Mouse (Mus musculus) ZHBTc4 (cell line): ENCODE measurements around the gene Hhipl1.

ENCODE experiments used
- DNase-seq: peaks from one replicate; pipeline ENCODE4 v3.0.0-alpha.2; 2011; ENCODE audit warnings: low read depth, low spot score

Hhipl1 gene

DNA sequence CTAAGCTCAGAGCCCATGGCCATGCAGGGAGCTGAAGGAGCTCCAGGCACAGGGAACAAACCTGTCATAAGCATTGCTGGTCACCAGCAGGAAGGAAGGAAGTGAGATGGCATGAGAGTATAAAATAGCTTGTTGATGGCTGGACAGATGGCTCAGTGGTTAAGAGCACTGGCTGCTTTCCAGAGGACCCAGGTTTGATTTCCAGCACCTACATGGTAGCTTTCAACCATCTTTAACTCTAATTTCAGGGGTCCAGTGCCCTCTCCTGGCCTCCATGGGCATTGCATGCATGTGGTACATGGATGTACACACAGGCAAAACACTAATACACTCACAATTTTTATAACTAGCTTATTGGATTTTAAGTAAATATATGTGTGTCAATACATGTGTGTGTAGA, 49.9 kb downstream of the Hhipl1 start:
- no peak for DNase-seq

DNA sequence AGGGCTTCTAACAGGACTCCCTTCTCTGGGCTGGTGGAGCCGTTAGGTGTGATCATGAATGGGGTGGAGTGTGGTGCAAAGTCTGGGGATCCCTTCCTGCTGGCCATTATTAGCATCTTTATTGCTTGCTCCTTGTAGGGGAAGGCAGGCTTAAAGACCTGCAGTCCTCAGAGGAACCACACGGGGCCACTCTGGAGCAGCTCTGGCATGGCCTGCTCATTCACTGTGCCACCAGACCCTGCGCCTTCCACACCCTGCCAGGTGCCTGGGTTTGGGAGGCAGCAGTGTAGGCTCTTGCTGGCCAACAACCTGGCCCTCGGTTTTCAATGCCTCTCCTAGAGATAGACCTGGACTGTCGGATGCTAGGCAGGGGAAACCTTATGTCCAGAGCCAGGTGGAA, 57.7 kb downstream of the Hhipl1 start:
- peak; percentile 85 for DNase-seq

DNA sequence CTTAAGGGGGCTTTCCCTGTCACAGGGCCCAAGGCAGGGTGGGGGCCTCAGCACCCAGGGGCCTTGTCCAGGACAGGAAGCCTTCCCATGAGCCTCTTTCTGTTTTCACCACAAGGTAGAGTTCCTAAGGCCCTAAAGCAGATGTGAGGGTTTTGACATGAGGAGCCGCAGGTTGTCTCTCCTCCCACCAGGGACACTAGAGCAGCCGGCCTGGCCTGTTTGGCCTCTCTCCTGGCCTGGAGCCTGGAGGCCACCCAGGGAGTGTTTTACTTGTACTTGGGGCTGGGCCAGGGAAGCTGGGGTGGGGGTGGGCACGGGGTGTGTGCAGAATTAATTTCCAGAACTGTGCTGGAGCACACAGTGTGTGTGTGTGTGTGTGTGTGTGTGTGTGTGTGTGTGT, 59.3 kb downstream of the Hhipl1 start:
- no peak for DNase-seq

DNA sequence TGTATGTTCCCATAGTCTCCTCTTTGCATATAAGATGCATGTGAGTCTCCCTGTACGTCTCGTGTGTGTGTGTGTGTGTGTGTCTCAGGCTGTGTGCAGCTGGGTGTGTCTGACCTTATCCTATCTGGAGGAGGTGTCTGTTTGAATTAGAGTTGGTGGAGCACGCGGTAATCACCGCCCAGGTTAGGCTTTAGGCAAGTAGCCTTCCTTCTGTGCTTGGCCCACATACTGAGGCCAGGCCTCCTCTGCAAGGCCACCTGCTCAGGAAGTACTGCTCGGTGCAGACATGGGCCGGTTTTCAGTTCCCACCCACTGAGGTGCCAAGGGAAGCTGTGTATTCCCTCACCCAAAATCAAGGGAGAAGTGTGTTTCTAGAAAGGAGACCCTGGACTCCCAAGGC, 59.8 kb downstream of the Hhipl1 start:
- no peak for DNase-seq

- DNase-seq, result no peak
Measured at GRCm38 (mm10) chr12:108367909-108368308, 61.8 kb downstream of the Hhipl1 start.

DNA sequence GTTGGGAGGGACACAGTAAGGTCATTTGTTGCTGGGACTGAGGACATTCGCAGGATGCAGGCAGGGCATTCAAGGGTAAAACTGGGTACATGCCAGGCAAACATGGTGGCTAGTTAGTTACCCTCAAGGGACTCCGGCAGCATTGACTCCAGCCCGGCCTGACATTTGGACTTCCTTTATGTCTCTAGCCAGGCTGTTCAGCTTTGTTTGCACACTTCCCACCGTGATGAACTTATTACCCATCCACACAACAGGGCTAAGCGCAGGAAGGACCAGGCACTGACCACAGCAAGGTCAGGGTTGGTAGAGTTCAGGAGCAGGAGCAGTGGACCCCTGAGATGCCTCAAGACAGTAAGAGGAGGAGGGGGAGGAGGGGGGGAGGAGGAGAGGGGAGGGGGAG, 62.9 kb downstream of the Hhipl1 start:
- no peak for DNase-seq

DNA sequence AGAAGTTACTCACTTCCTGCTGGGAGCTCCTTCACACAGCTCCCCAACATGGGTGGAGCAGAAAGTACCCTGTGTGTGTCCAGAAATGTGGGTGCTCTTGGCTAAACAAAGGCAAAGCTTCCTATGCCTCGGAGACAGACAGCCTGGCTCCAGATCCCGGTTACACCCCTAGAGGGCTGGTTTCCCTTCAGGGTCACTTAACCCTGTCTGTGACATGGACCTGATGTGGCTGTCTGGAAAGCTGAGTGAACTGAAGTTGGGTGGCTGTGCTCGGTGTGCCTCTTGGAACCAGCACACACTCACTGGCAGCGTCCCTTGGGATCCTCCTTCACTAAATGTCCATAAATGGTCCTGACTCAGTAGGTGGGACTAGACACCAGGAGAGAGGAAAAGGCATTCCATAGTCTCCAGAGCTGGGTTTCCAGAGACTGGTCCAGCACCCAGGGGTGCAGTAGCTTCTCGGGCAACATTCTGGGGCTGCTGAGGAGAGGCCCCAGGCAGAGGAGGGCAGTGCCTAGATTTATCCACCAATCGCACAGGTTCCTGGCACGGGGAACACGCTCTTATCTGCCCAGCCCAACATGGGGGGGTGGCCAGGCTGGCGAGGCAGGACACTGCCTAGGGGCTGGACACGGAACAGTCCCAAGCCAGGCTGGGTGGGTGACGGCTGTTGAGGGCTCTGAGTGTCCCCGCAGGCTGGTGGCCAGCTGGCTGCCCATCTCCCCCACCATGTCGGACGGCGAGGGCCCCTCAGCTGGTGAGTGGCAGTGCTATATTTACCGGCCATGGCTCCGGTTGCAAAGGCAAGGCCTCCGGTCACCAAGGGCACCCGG, 64.7 kb downstream of the Hhipl1 start, which contains the start of gene Eml1:
Gene Eml1 (plus strand): TSS at position 362 of the 833 bp plus-strand sequence.
- DNase-seq, result no peak

GRCm38 (mm10) chr12:108371429-108371765, 65.3 kb downstream of the Hhipl1 start:
- no peak for DNase-seq

DNA sequence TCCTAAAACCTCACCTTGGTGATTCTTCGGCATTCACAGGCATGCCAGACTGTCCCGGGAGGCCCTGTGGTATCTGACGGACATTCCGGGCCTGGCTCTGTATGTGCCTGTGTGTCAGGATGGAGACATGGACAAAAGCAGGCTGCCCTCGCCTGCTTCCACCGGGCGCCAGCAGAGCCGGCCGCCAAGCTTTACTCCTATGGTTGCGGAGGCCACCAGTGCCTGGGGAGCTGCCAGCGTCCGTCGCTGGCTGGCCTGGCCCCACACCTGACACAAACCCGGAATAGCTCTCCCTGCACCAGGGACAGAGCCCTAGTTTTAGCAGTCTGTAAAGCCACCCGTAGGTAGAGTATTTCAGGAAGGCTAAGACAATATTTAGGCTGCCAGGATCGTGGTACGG, 66.2 kb downstream of the Hhipl1 start:
- DNase-seq, result no peak

- peak; percentile 58 for DNase-seq
Measured at GRCm38 (mm10) chr12:108373611-108374010, 67.5 kb downstream of the Hhipl1 start.

GRCm38 (mm10) chr12:108374689-108375088, 68.6 kb downstream of the Hhipl1 start:
- no peak for DNase-seq

- no peak for DNase-seq
Measured at GRCm38 (mm10) chr12:108378379-108379133, 72.5 kb downstream of the Hhipl1 start.
